Mouse (Mus musculus): ENCODE measurements at regions not wholly inside any gene's neighbourhood (a gene's known extent, or its start where the extent isn't known, plus 50 kb on each side); places are given as distances from the start of the nearest gene placed in this dataset.

DNA sequence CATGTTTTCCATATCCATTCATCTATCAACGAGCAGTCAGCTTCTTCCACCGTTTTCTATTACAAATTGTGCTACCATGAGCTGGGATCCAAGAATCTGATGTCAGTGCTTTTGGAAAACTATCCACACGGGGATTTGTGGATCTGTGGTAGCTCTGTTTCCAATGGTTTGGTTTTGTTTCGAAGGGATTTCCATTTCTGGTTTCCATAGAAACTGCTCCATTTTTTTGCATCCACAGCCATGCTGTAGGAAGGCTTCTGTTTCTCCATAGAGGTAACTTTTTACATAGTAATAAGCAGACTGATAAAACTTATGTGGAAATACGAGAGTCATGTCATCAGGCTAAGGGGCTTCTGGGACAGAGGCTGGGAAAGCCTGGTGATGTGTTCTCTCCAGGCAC lies 76.1 kb upstream of the Cachd1 start:
- 83% methylated on average over 5 of the region's 5 CpGs for WGBS

DNA sequence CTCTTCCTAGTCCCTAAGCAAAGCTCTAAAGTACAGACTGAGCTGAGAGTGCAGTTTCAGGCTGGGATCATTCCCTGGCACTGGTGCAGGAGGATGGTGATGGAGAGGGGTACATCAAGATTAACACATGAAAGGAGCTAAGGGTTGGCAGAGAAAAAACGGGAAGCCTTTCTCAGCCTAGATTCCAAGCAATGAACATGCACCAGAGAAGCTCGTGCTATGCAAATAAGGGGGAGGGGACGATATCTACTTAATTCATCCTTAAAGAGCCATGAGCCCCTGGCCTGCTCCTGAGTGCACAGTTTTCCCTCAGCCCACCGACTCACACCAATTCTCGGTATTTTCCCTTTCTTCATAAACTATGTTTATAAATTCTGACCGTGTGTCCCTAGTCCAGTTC lies 70.5 kb upstream of the Cachd1 start:
- Histone ChIP-seq H3K27ac (no peak overlapping the region), H3K36me3 (no peaks in the 10 kb centered on the region), H3K9me3 (no peaks in the 10 kb centered on the region), H3K27me3 (replicated peaks) (no peaks in the 10 kb centered on the region), H3K4me1 (no peaks in the 10 kb centered on the region), H3K4me2 (replicated peaks) (no peak overlapping the region), H3K9ac (no peak overlapping the region), H3K4me3 (no peak overlapping the region)
- 37% methylated on average over 6 of the region's 6 CpGs for whole genome bisulfite sequencing
- no peak for ATAC-seq (ENCODE audit: low FRiP score, low read depth)

More for the DNA sequence above, 76.1 kb upstream of the Cachd1 start:
- no peaks in the 10 kb centered on the region for H3K36me3 ChIP-seq
- H3K4me2 ChIP-seq (replicated peaks) = no peak overlapping the region
- H3K4me1 ChIP-seq = no peaks in the 10 kb centered on the region
- H3K9me3 ChIP-seq = no peaks in the 10 kb centered on the region
- no peak for ATAC-seq (ENCODE audit: low FRiP score, low read depth)
- no peak overlapping the region for H3K27ac ChIP-seq
- H3K9ac ChIP-seq = no peak overlapping the region
- H3K27me3 ChIP-seq (replicated peaks) = no peaks in the 10 kb centered on the region
- no peak overlapping the region for H3K4me3 ChIP-seq

DNA sequence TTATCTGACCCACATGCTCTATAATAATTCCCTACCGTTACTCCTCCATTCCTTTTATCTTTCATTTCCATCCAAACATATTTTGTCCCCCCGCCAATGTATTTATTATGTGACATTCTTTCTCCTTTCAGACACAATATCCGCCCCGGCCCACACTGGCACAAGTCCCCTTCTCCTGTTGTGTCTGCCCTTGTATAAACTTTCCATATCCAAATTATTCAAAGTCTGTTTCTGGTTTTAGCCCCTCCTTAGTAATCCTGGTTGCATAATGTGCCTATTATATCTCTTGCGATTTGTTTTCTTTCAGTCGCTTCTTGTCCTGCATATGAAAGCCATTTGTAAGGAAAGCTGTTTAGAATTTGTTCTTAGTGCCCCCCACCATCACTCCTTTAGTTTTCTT lies 69.3 kb upstream of the Cachd1 start:
- Histone ChIP-seq H3K27ac (no peak overlapping the region), H3K4me1 (no peaks in the 10 kb centered on the region), H3K4me2 (replicated peaks) (no peak overlapping the region), H3K36me3 (no peaks in the 10 kb centered on the region), H3K9ac (no peak overlapping the region), H3K27me3 (replicated peaks) (no peaks in the 10 kb centered on the region), H3K9me3 (no peaks in the 10 kb centered on the region), H3K4me3 (no peak overlapping the region)
- no peak for ATAC-seq (ENCODE audit: low FRiP score, low read depth)
- WGBS = 77% methylated on average over 6 of the region's 6 CpGs

DNA sequence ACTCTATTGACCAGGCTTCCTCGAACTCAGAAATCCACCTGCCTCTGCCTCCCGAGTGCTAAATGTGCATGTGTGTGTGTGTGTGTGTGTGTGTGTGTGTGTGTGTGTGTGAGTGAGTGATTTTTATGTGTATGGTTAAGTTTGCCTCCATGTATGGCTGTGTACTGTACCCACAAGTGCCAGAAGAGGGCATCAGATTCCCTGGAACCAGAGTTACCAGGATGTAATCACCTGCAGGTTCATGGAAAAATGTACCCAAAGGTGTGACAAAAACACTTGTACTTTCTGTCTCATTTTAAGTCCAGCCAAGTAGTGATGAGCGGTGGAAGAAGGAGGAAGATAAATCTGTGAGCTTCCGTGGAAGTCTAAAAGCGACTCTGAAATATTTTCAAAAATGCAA lies 68.2 kb upstream of the Cachd1 start:
- H3K9me3 ChIP-seq = no peaks in the 10 kb centered on the region
- no peaks in the 10 kb centered on the region for H3K36me3 ChIP-seq
- 97% methylated on average over 5 of the region's 5 CpGs for WGBS
- H3K4me1 ChIP-seq = no peaks in the 10 kb centered on the region
- H3K4me2 ChIP-seq (replicated peaks) = no peak overlapping the region
- no peak overlapping the region for H3K4me3 ChIP-seq
- no peak overlapping the region for H3K9ac ChIP-seq
- ATAC-seq (ENCODE audit: low FRiP score, low read depth) = no peak
- no peaks in the 10 kb centered on the region for H3K27me3 ChIP-seq (replicated peaks)
- H3K27ac ChIP-seq = no peak overlapping the region

DNA sequence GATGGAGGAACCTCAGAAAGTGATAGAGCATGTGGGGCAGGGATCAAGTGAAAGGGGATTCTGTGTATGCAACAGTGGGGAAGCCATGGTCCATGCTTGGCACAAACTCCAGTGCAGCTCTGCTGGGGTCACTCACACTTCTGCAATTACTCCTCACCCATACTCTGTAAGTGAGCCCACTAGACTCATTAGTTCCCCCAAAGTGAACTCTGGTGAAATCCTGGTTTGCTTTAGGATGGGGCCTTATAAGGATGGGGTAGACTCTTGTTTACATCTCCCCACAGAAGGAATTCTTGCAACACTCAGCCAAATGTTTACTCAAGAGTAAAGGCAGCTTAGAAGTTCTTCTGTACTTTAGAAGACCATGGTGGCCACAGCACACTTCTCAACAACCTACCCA lies 62.2 kb upstream of the Cachd1 start:
- H3K4me3 ChIP-seq = no peak overlapping the region

DNA sequence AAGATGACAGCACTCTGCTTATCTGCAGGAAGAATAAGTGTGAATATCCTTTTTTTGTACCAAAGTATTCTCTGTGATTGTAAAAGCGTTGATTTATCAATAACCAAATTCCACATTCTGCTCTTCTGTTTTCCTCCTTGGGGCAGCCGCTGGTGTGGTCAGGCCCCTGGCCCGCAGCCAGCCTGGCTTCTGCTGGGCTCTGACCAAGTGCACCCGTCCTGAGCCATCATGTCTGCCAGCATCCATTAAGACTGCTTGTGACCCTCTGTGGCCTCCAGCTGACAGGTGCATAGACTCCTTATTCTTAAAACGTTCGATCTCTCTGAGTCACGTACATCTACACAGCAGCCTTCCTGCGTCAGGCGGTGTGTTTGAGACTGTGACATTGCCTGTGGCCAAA lies 58.9 kb upstream of the Cachd1 start:
- no peak overlapping the region for H3K9ac ChIP-seq
- H3K27me3 ChIP-seq (replicated peaks) = no peaks in the 10 kb centered on the region
- H3K9me3 ChIP-seq = no peaks in the 10 kb centered on the region
- WGBS = 90% methylated on average over 9 of the region's 9 CpGs
- H3K4me2 ChIP-seq (replicated peaks) = no peak overlapping the region
- H3K36me3 ChIP-seq = no peaks in the 10 kb centered on the region
- H3K27ac ChIP-seq = no peak overlapping the region
- H3K4me1 ChIP-seq = no peaks in the 10 kb centered on the region
- ATAC-seq (ENCODE audit: low FRiP score, low read depth) = no peak
- H3K4me3 ChIP-seq = no peak overlapping the region

More for the DNA sequence above, 62.2 kb upstream of the Cachd1 start:
- no peak overlapping the region for H3K4me2 ChIP-seq (replicated peaks)
- H3K9ac ChIP-seq = no peak overlapping the region
- no peaks in the 10 kb centered on the region for H3K36me3 ChIP-seq
- no peaks in the 10 kb centered on the region for H3K9me3 ChIP-seq
- no peaks in the 10 kb centered on the region for H3K27me3 ChIP-seq (replicated peaks)
- ATAC-seq (ENCODE audit: low FRiP score, low read depth) = no peak
- H3K27ac ChIP-seq = no peak overlapping the region
- no peaks in the 10 kb centered on the region for H3K4me1 ChIP-seq

DNA sequence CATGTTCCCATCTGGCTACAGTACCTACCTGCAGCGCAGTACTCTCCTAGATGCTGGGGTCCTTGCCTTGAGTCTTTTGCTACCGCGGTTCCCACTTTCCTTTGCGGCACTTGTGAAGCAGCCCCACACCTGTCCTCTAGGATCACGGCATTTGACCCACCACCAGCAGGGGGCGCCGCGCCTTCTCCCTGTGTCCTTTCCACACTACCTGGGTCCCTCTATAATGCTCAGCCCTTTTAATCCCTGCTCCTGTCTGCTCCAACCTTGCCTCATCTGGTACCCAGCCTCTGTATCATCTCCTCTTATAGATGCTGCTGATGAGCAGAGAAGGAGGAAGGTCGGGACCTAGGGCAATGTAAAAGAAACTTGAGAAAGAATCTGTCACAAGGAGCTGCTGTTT lies 53.9 kb upstream of the Cachd1 start:
- no peak for ATAC-seq (ENCODE audit: low FRiP score, low read depth)
- Histone ChIP-seq H3K4me2 (replicated peaks) (no peak overlapping the region), H3K27ac (no peak overlapping the region), H3K9me3 (no peaks in the 10 kb centered on the region), H3K9ac (no peak overlapping the region), H3K4me1 (no peaks in the 10 kb centered on the region), H3K27me3 (replicated peaks) (no peaks in the 10 kb centered on the region), H3K4me3 (no peak overlapping the region), H3K36me3 (no peaks in the 10 kb centered on the region)
- 23% methylated on average over 9 of the region's 9 CpGs for WGBS

DNA sequence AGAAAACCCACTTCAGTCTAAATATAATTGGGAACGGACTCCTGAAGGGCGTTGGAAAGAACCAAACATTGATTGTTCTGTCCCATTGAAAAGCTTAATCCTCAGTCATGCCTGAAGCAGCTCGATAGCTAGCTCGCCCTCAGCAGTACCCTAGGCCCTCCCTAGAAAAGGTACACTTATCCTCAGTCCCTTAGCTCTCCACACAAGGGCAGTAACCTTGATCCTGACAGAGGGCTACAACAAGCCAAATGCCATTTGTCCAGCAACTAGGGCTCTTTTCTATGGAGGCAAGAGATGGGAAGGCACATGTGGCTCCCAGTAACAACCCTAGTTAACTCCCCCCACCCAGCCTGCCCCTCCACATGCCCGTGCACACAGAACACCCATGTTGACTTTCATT lies 53.4 kb upstream of the Cachd1 start:
- Histone ChIP-seq H3K27ac (no peak overlapping the region), H3K36me3 (no peaks in the 10 kb centered on the region), H3K4me1 (no peaks in the 10 kb centered on the region), H3K9ac (no peak overlapping the region), H3K27me3 (replicated peaks) (no peaks in the 10 kb centered on the region), H3K4me3 (no peak overlapping the region), H3K9me3 (no peaks in the 10 kb centered on the region), H3K4me2 (replicated peaks) (no peak overlapping the region)
- WGBS = 78% methylated on average over 5 of the region's 5 CpGs
- no peak for ATAC-seq (ENCODE audit: low FRiP score, low read depth)

DNA sequence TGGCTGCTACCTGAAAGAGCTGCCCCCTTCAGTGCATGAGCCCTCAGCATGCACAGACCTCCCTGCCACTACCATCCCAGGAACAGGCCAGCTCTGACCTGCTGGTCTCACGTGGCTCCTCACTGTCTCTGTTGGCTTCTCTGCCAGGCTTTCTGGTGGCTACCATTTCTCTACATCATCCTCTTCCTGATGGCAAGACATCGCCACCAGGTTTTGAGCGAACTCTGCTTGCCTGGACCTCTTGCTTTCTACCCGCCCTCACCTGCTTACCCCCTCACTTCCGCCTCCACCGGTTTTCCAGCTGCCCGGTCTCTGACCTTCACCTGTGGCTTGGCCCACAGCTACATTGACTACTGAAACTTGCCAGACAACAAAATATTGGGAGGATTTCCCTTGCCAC lies 50.7 kb upstream of the Cachd1 start:
- H3K36me3 ChIP-seq = no peaks in the 10 kb centered on the region
- no peak overlapping the region for H3K27ac ChIP-seq
- no peaks in the 10 kb centered on the region for H3K4me1 ChIP-seq
- no peak for ATAC-seq (ENCODE audit: low FRiP score, low read depth)
- H3K27me3 ChIP-seq (replicated peaks) = no peaks in the 10 kb centered on the region
- no peak overlapping the region for H3K4me3 ChIP-seq
- H3K4me2 ChIP-seq (replicated peaks) = no peak overlapping the region
- no peak overlapping the region for H3K9ac ChIP-seq
- H3K9me3 ChIP-seq = no peaks in the 10 kb centered on the region
- WGBS = 90% methylated on average over 7 of the region's 7 CpGs

DNA sequence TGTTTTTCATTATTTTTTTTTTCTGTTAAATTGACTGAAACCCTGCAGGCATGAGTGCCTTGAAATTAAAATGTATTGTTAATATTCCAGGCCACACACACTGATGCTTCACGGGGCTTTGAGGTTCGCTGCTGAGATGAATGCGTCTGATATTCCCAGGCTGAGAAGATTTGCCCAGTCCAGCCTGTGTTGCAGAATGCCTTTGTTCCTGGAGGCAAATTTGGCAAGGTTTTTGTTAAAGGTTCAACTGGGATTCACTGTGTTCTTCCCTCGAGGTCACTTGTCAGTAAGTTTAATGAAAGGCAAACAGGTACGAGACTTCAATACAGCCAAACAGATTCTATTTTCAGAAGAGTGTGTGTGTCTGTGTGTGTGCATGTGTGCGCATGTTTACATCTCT lies 50.0 kb upstream of the Cachd1 start:
- ATAC-seq (ENCODE audit: low FRiP score, low read depth) = no peak
- Histone ChIP-seq H3K27ac (no peak overlapping the region), H3K27me3 (replicated peaks) (no peaks in the 10 kb centered on the region)

More for the DNA sequence above, 50.0 kb upstream of the Cachd1 start:
- Histone ChIP-seq H3K36me3 (no peaks in the 10 kb centered on the region), H3K4me1 (no peaks in the 10 kb centered on the region), H3K9ac (no peak overlapping the region), H3K4me2 (replicated peaks) (no peak overlapping the region), H3K4me3 (no peak overlapping the region), H3K9me3 (no peaks in the 10 kb centered on the region)
- WGBS = 63% methylated on average over 6 of the region's 6 CpGs
